Mouse (Mus musculus): ENCODE results near the gene Syna. TPM values are rescaled to one million over a fixed set of nuclear protein-coding genes. Genes with fewer than 3 reads are reported as not detected.

The Syna gene
- polyA plus RNA-seq, 1 experiment from 2014 or later, result 0.06 TPM

Small RNA genes within 50 kb of the gene (microRNA-seq; reads per million reads assigned to microRNA genes)
- gene Mir7228, result 0.63 reads per million

Other genes starting within 250 kb of the Syna start
- gene Gtf2i, start 245.4 kb downstream of the Syna start, polyA plus RNA-seq (2015; fragmentation: Nextera tagmentation; extraction: Ambion mirVana), result 121 and 125 TPM in 2 replicates
- 47.3 and 57.5 TPM in 2 replicates for gene Gtf2ird1, start 103.5 kb downstream of the Syna start, polyA plus RNA-seq (2015; fragmentation: Nextera tagmentation; extraction: Ambion mirVana)
- 1.4 and 1.8 TPM in 2 replicates for gene Clip2, start 7.7 kb downstream of the Syna start, polyA plus RNA-seq (2015; fragmentation: Nextera tagmentation; extraction: Ambion mirVana)
- 156 and 190 TPM in 2 replicates for gene Rfc2, start 21.2 kb upstream of the Syna start, polyA plus RNA-seq (2015; fragmentation: Nextera tagmentation; extraction: Ambion mirVana)
- gene Lat2, start 54.9 kb upstream of the Syna start, polyA plus RNA-seq (2015; fragmentation: Nextera tagmentation; extraction: Ambion mirVana), result 2.5 and 4.5 TPM in 2 replicates
- 273 and 345 TPM in 2 replicates for gene Eif4h, start 79.3 kb upstream of the Syna start, polyA plus RNA-seq (2015; fragmentation: Nextera tagmentation; extraction: Ambion mirVana)
- gene Limk1, start 128.4 kb upstream of the Syna start, polyA plus RNA-seq (2015; fragmentation: Nextera tagmentation; extraction: Ambion mirVana), result 3.3 and 5.4 TPM in 2 replicates
- 683 and 1,118 TPM in 2 replicates for gene Eln, start 187.2 kb upstream of the Syna start, polyA plus RNA-seq (2015; fragmentation: Nextera tagmentation; extraction: Ambion mirVana)